Mouse (Mus musculus) hindbrain, embryonic 10.5 days (tissue): ENCODE measurements around the gene Stra6. TPM values are rescaled to one million over a fixed set of nuclear protein-coding genes. Genes with fewer than 3 reads are reported as not detected.
A peak's percentile ranks its signal among the peaks of the same experiment; 100 is the strongest.

Source experiments
- DNase-seq: peaks from one replicate; pipeline ENCODE4 v3.0.0-alpha.2; 2017; ENCODE audit warnings: low spot score
- H3K27ac ChIP-seq: fragments of 300-500 bp; sonication (generic); 2 replicates; pipeline ENCODE4 v1.5.1; 2016; ENCODE audit warnings: mild to moderate bottlenecking, moderate library complexity
- H3K27me3 ChIP-seq: fragments of 300-500 bp; sonication (generic); 2 replicates; pipeline ENCODE4 v1.6.1; 2016; ENCODE audit warnings: mild to moderate bottlenecking; ENCODE audit not compliant: poor library complexity, insufficient read depth, severe bottlenecking
- H3K36me3 ChIP-seq: fragments of 300-500 bp; sonication (generic); 2 replicates; pipeline ENCODE4 v1.6.1; 2016; ENCODE audit warnings: mild to moderate bottlenecking, moderate library complexity
- H3K4me1 ChIP-seq: fragments of 300-500 bp; sonication (generic); replicated peaks from 2 replicates; pipeline ENCODE4 v1.6.1; 2016; ENCODE audit warnings: mild to moderate bottlenecking
- H3K4me3 ChIP-seq: fragments of 300-500 bp; sonication (generic); 2 replicates; pipeline ENCODE4 v1.5.1; 2016; ENCODE audit warnings: mild to moderate bottlenecking, moderate library complexity
- H3K9me3 ChIP-seq: fragments of 300-500 bp; sonication (generic); 2 replicates; pipeline ENCODE4 v1.6.1; 2016; ENCODE audit warnings: mild to moderate bottlenecking, moderate library complexity
- WGBS: fragments of 180-500 bp; shearing (Covaris S2); methylation state at CpG from one replicate; pipeline ENCODE4 v1.1.7; 2016; 5-methylcytosine and 5-hydroxymethylcytosine counted together
- polyA plus RNA-seq: library from polyadenylated mRNA; unstranded; fragments of >200 nt; fragmentation: Nextera tagmentation; extraction: Ambion mirVana; gene quantifications from 2 replicates; pipeline ENCODE4 v1.2.1, GENCODE M21; 2016

Stra6 gene
- polyA plus RNA-seq, 1 experiment from 2014 or later = 11.2 TPM

GRCm38 (mm10) chr9:58053544-58053943 lies 10.0 kb upstream of the Stra6 start:
- H3K27me3 ChIP-seq = peaks cover 52% of the 10 kb centered on the region
- no peaks in the 10 kb centered on the region for H3K36me3 ChIP-seq
- H3K4me3 ChIP-seq = no peak overlapping the region
- H3K4me1 ChIP-seq = peaks cover 55% of the 10 kb centered on the region
- H3K27ac ChIP-seq = peak overlapping the region; percentile 59
- no peak for DNase-seq
- no peaks in the 10 kb centered on the region for H3K9me3 ChIP-seq
- WGBS = 51% methylated on average over 3 of the region's 3 CpGs

- no peak for DNase-seq
- Histone ChIP-seq H3K36me3 (no peaks in the 10 kb centered on the region), H3K27me3 (peaks cover 52% of the 10 kb centered on the region), H3K4me3 (no peak overlapping the region), H3K9me3 (no peaks in the 10 kb centered on the region), H3K27ac (no peak overlapping the region), H3K4me1 (peaks cover 50% of the 10 kb centered on the region)
- 90% methylated on average over 1 of the region's 1 CpGs for WGBS
These were observed 9.6 kb upstream of the Stra6 start for GRCm38 (mm10) chr9:58054032-58054431.

GRCm38 (mm10) chr9:58055666-58056065 lies 7.9 kb upstream of the Stra6 start:
- no peak overlapping the region for H3K27ac ChIP-seq
- H3K4me3 ChIP-seq = no peak overlapping the region
- no peak for DNase-seq
- no peaks in the 10 kb centered on the region for H3K9me3 ChIP-seq
- H3K4me1 ChIP-seq = peaks cover 46% of the 10 kb centered on the region
- peaks cover 37% of the 10 kb centered on the region for H3K27me3 ChIP-seq
- 79% methylated on average over 5 of the region's 5 CpGs for WGBS
- H3K36me3 ChIP-seq = no peaks in the 10 kb centered on the region

GRCm38 (mm10) chr9:58059920-58060319 lies 3.7 kb upstream of the Stra6 start:
- WGBS = 47% methylated on average over 1 of the region's 1 CpGs
- no peak for DNase-seq
- Histone ChIP-seq H3K4me3 (no peak overlapping the region), H3K27ac (no peak overlapping the region), H3K4me1 (peaks cover 48% of the 10 kb centered on the region), H3K36me3 (no peaks in the 10 kb centered on the region), H3K9me3 (no peaks in the 10 kb centered on the region), H3K27me3 (peaks cover 24% of the 10 kb centered on the region)

GRCm38 (mm10) chr9:58060677-58061667 lies 2.6 kb upstream of the Stra6 start:
- H3K9me3 ChIP-seq = no peaks in the 10 kb centered on the region
- WGBS = 8% methylated on average over 23 of the region's 23 CpGs
- H3K27me3 ChIP-seq = peaks cover 23% of the 10 kb centered on the region

GRCm38 (mm10) chr9:58065532-58065931 lies 1.9 kb downstream of the Stra6 start:
- 60% methylated on average over 6 of the region's 6 CpGs for WGBS
- no peak for DNase-seq
- peaks cover 51% of the 10 kb centered on the region for H3K4me1 ChIP-seq
- H3K27me3 ChIP-seq = peaks cover 18% of the 10 kb centered on the region
- H3K4me3 ChIP-seq = no peak overlapping the region
- H3K27ac ChIP-seq = no peak overlapping the region
- no peaks in the 10 kb centered on the region for H3K36me3 ChIP-seq
- H3K9me3 ChIP-seq = no peaks in the 10 kb centered on the region

More at GRCm38 (mm10) chr9:58060677-58061667, 2.6 kb upstream of the Stra6 start:
- Histone ChIP-seq H3K27ac (peak overlapping the region; percentile 62), H3K4me1 (peaks cover 47% of the 10 kb centered on the region), H3K36me3 (no peaks in the 10 kb centered on the region), H3K4me3 (no peak overlapping the region)
- peak; percentile 83 for DNase-seq

- H3K9me3 ChIP-seq = no peaks in the 10 kb centered on the region
- 78% methylated on average over 6 of the region's 6 CpGs for WGBS
- H3K27me3 ChIP-seq = peaks cover 18% of the 10 kb centered on the region
- H3K27ac ChIP-seq = no peak overlapping the region
- H3K4me1 ChIP-seq = peaks cover 49% of the 10 kb centered on the region
- no peaks in the 10 kb centered on the region for H3K36me3 ChIP-seq
- H3K4me3 ChIP-seq = no peak overlapping the region
- DNase-seq = no peak
These were observed 2.6 kb downstream of the Stra6 start for GRCm38 (mm10) chr9:58065977-58066730.

- DNase-seq = no peak
- H3K27ac ChIP-seq = no peak overlapping the region
- H3K4me1 ChIP-seq = peaks cover 49% of the 10 kb centered on the region
- H3K4me3 ChIP-seq = no peak overlapping the region
- no peaks in the 10 kb centered on the region for H3K36me3 ChIP-seq
- 88% methylated on average over 6 of the region's 6 CpGs for WGBS
- H3K27me3 ChIP-seq = peaks cover 12% of the 10 kb centered on the region; the same call in 1 of the 2 replicates
- no peaks in the 10 kb centered on the region for H3K9me3 ChIP-seq
These were observed 3.1 kb downstream of the Stra6 start for GRCm38 (mm10) chr9:58066731-58067095.

GRCm38 (mm10) chr9:58067546-58067945 lies 4.0 kb downstream of the Stra6 start:
- Histone ChIP-seq H3K27ac (peak overlapping the region; percentile 19; the same call in 1 of the 2 replicates), H3K27me3 (peaks cover 11% of the 10 kb centered on the region; the same call in 1 of the 2 replicates), H3K4me1 (peaks cover 55% of the 10 kb centered on the region), H3K9me3 (no peaks in the 10 kb centered on the region), H3K36me3 (no peaks in the 10 kb centered on the region), H3K4me3 (no peak overlapping the region)
- DNase-seq = no peak
- 87% methylated on average over 3 of the region's 3 CpGs for WGBS

GRCm38 (mm10) chr9:58074561-58074960 lies 11.0 kb downstream of the Stra6 start:
- Histone ChIP-seq H3K4me1 (peaks cover 39% of the 10 kb centered on the region), H3K36me3 (no peaks in the 10 kb centered on the region), H3K4me3 (no peak overlapping the region), H3K9me3 (no peaks in the 10 kb centered on the region), H3K27me3 (0 out of 2 replicates have a peak, but pooled peaks cover 10% of the 10 kb centered on the region), H3K27ac (no peak overlapping the region)
- DNase-seq = no peak
- 58% methylated on average over 3 of the region's 3 CpGs for WGBS

GRCm38 (mm10) chr9:58084586-58084985 lies 21.0 kb downstream of the Stra6 start:
- no peaks in the 10 kb centered on the region for H3K9me3 ChIP-seq
- peaks cover 32% of the 10 kb centered on the region for H3K4me1 ChIP-seq
- H3K4me3 ChIP-seq = no peak overlapping the region
- WGBS = 27% methylated on average over 8 of the region's 8 CpGs
- H3K27me3 ChIP-seq = peaks cover 46% of the 10 kb centered on the region
- H3K36me3 ChIP-seq = no peaks in the 10 kb centered on the region
- no peak for DNase-seq
- peak overlapping the region; percentile 19 for H3K27ac ChIP-seq

GRCm38 (mm10) chr9:58085074-58085473 lies 21.5 kb downstream of the Stra6 start:
- H3K36me3 ChIP-seq = no peaks in the 10 kb centered on the region
- 17% methylated on average over 2 of the region's 2 CpGs for WGBS
- peaks cover 48% of the 10 kb centered on the region for H3K27me3 ChIP-seq
- H3K27ac ChIP-seq = peak overlapping the region; percentile 19
- H3K4me1 ChIP-seq = peaks cover 32% of the 10 kb centered on the region
- no peaks in the 10 kb centered on the region for H3K9me3 ChIP-seq
- no peak for DNase-seq
- no peak overlapping the region for H3K4me3 ChIP-seq

- Histone ChIP-seq H3K4me1 (peaks cover 32% of the 10 kb centered on the region), H3K27me3 (peaks cover 51% of the 10 kb centered on the region), H3K9me3 (no peaks in the 10 kb centered on the region), H3K27ac (peak overlapping the region; percentile 62; the same call in 1 of the 2 replicates), H3K36me3 (no peaks in the 10 kb centered on the region), H3K4me3 (no peak overlapping the region)
- WGBS = 37% methylated on average over 9 of the region's 9 CpGs
- no peak for DNase-seq
These were observed 22.6 kb downstream of the Stra6 start for GRCm38 (mm10) chr9:58086203-58086602.
